Mouse (Mus musculus): ENCODE measurements around the gene Prok1.

Gene Prok1

GRCm38 (mm10) chr3:107187022-107187421 is 52.5 kb downstream of the Prok1 start:
- no peak for DNase-seq (ENCODE audit: low spot score)

DNA sequence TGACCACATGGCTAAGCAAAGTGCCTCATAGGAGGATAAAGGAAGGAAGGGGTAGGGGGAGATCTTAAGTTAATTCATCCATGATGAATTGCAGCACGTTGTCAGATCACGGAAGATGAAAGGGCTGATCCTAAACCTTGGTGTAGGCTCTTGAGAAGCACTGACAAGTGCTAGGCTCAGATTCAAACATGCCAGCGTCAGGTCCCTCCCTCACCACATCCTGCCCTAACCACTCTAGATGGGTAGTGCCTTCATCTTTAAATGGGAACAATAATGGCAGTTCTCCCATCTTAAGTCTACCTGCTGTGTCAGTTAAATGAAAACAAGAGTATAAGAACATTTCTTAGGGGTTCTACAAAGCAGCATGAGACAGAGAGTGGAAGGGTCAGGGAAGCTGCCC is 53.9 kb downstream of the Prok1 start:
- DNase-seq (ENCODE audit: low spot score), result no peak

- no peak for DNase-seq (ENCODE audit: low spot score)
Measured at GRCm38 (mm10) chr3:107183178-107183577, 56.3 kb downstream of the Prok1 start.

Measured in MN1 (cell line).